Mouse (Mus musculus) ES-Bruce4 (cell line): ENCODE data around the gene Me1. TPM values are rescaled to one million over a fixed set of nuclear protein-coding genes. Genes with fewer than 3 reads are reported as not detected.

Experiments
- H3K27ac ChIP-seq: 2 replicates; pipeline ENCODE4 v1.5.1; 2012; ENCODE audit warnings: low read length, inconsistent platforms; ENCODE audit not compliant: insufficient read depth
- H3K27me3 ChIP-seq: 2 replicates; pipeline ENCODE4 v1.6.1; 2012; ENCODE audit warnings: mild to moderate bottlenecking, low read length, inconsistent platforms; ENCODE audit not compliant: control insufficient read depth, poor library complexity, insufficient read depth, severe bottlenecking
- H3K36me3 ChIP-seq: 2 replicates; pipeline ENCODE4 v1.6.1; 2012; ENCODE audit warnings: inconsistent platforms, mild to moderate bottlenecking, low read length, moderate library complexity; ENCODE audit not compliant: control insufficient read depth, poor library complexity, insufficient read depth, severe bottlenecking
- H3K4me1 ChIP-seq: one replicate; pipeline ENCODE4 v1.8.1; 2011; ENCODE audit warnings: low read length; ENCODE audit not compliant: control insufficient read depth, insufficient read depth
- H3K4me3 ChIP-seq: 2 replicates; pipeline ENCODE4 v1.5.1; 2011; ENCODE audit warnings: low read depth, mild to moderate bottlenecking, low read length
- H3K9ac ChIP-seq: 2 replicates; pipeline ENCODE4 v1.6.1; 2012; ENCODE audit warnings: low read depth, mild to moderate bottlenecking, inconsistent platforms; ENCODE audit not compliant: poor library complexity, severe bottlenecking
- H3K9me3 ChIP-seq: replicated peaks from 2 replicates; pipeline ENCODE4 v1.6.1; 2012; ENCODE audit warnings: mild to moderate bottlenecking, low read length, inconsistent platforms; ENCODE audit not compliant: control insufficient read depth, poor library complexity, insufficient read depth, severe bottlenecking
- CTCF ChIP-seq: IDR thresholded peaks from one replicate; pipeline ENCODE4 v1.8.1; 2011; ENCODE audit warnings: low read depth, low read length
- EP300 ChIP-seq: IDR thresholded peaks from 2 replicates; pipeline ENCODE4 v1.6.1; 2011; ENCODE audit warnings: low read depth, low read length; ENCODE audit not compliant: insufficient read depth
- POLR2A ChIP-seq: IDR thresholded peaks from one replicate; pipeline ENCODE4 v1.8.1; 2011; ENCODE audit warnings: low read length; ENCODE audit not compliant: insufficient read depth
- polyA plus RNA-seq: library from polyadenylated mRNA; stranded (reverse); fragments of >200 nt; gene quantifications from 2 replicates; pipeline ENCODE4 v1.2.4, GENCODE M21; 2011; ENCODE audit warnings: low read depth; ENCODE audit not compliant: missing spikeins, insufficient read depth, insufficient read length

Gene Me1
- polyA plus RNA-seq, 1 experiment: 25.2 TPM

DNA sequence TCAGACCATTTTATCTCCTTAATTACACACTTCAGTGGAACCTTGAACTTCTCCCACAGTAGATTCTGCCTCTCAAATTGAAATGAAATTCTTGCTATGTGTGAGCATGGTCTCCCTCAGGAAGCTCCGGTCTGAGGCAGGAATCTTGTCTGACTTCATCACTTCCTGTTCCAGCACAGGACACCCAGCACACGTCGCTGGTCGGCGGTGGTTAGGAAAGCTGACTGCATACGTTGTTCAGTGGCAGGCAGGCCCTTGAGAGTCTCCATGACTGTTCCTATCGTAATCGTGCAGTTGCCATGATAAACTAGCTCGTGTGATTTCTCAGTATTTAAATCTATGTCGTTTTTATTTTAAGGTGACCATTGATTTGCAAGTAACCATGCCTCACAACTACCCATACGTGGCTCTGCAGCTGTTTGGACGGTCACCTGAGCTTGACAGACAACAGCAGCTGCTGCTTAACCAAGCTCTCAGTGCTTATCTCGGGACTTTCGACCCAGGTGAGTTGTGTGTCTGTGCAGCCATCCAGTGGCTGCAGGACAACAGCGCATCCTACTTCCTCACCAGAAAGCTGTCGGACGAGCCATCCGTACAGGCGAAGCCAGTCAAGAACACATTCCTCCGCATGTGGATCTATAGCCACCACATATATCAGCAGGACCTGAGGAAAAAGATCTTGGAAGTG is 122.0 kb downstream of the Me1 start:
- no peak overlapping the region for H3K9ac ChIP-seq
- no peaks in the 10 kb centered on the region for H3K27me3 ChIP-seq
- no peaks in the 10 kb centered on the region for H3K4me1 ChIP-seq
- peaks cover 6% of the 10 kb centered on the region; the same call in 1 of the 2 replicates for H3K36me3 ChIP-seq
- H3K4me3 ChIP-seq: no peak overlapping the region
- no peaks in the 10 kb centered on the region for H3K9me3 ChIP-seq
- no peak overlapping the region for H3K27ac ChIP-seq
- TF ChIP-seq POLR2A: no peak
- peak; percentile 7 for TF ChIP-seq CTCF
- no peak for TF ChIP-seq EP300

DNA sequence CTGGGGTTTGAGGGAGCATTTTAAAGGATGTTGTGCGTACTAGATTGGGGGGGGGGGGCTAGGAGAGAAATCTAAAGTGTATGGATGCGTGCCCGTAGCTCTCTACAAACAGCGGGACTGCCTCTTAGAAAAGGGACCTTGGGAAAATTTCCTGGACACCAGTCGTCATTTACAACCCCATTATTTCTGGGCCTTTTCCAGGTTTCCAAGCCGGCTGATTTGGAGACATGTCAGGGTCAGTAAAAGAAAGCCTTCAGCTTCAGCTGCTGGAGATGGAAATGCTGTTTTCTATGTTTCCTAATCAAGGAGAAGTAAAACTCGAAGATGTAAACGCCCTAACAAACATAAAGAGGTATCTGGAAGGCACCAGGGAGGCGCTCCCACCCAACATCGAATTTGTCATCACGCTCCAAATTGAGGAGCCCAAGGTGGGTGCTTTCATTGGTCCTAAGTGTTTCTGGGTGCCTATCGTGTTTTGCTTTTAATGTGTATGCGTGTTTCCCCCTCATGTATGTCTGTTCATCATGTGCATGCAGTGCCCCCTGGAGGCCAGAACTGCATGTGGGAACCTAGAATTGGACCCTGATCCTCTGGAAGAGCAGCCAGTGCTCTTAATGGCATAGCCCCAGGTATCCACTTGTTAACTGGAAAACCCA is 123.0 kb downstream of the Me1 start:
- peak overlapping the region; percentile 94 for H3K4me3 ChIP-seq
- no peaks in the 10 kb centered on the region for H3K9me3 ChIP-seq
- H3K27ac ChIP-seq: no peak overlapping the region
- peak overlapping the region; percentile 63 for H3K9ac ChIP-seq
- TF ChIP-seq POLR2A: no peak
- peak; percentile 78 for TF ChIP-seq CTCF
- no peaks in the 10 kb centered on the region for H3K4me1 ChIP-seq
- H3K36me3 ChIP-seq: peaks cover 9% of the 10 kb centered on the region; the same call in 1 of the 2 replicates
- no peaks in the 10 kb centered on the region for H3K27me3 ChIP-seq

DNA sequence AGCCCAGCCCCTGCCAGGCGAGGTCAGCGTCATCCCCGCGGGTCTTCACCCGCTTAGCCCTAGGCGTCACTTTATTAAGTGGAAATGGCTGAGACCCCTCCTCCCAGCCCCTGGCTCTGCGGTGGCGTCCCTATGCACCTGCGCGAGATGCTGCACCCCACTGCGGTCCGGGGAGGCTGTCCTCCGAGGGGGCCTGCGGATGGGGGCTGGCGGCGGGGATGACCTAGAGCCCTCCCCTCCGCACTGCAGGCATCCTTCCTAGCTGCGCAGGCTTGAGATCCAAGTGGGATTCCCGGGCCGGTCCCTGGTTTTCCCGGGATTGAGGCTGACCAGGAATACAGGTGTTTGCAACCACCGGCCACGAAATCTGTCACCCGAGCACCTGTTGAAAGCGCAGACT is 123.6 kb downstream of the Me1 start:
- Histone ChIP-seq H3K4me3 (peak overlapping the region; percentile 94), H3K36me3 (peaks cover 11% of the 10 kb centered on the region; the same call in 1 of the 2 replicates), H3K27ac (no peak overlapping the region), H3K27me3 (no peaks in the 10 kb centered on the region), H3K9ac (peak overlapping the region; percentile 63), H3K4me1 (no peaks in the 10 kb centered on the region), H3K9me3 (no peaks in the 10 kb centered on the region)
- TF ChIP-seq EP300: no peak
- no peak for TF ChIP-seq CTCF
- TF ChIP-seq POLR2A: no peak

DNA sequence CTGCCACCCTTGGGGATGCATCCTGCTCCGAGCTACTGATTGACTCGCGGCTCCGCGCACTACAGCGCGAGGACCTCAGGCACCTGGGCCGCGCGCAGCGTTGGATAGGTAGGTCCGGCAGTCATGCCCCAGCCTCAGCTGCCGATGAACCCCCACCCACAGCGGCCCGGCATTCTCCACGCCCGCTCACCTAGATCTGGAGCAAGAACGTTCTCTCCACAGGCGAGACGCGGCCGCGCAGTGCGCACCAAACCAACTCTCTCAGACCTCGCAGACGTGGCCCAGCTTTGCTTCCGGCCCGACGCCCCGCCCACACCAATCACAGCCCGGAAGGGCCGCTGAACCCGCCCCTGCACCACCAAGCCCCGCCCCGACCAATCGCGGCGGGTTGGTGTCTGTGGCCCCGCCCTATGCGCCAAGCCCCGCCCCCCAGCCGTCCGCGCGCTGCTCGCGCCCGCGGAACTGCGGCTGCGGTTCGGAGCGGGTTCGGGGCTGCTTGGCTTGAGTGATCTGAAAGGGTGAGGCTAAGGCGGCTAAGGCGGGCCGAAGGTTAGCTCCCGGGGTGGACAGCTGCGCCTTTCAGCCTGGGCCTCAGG is 124.1 kb downstream of the Me1 start, which contains the start of the genes Pgm3 and Rwdd2a:
Pgm3 (minus strand) TSS at position 303 of the 596 bp plus-strand sequence.
Rwdd2a (plus strand) TSS at position 452 of the 596 bp plus-strand sequence.
- no peak for TF ChIP-seq EP300
- TF ChIP-seq POLR2A: peak; percentile 76
- Histone ChIP-seq H3K4me3 (peak within 1 kb of the TSS; percentile 94), H3K9me3 (no peaks in the 10 kb centered on the region), H3K27me3 (no peaks in the 10 kb centered on the region), H3K9ac (peak within 1 kb of the TSS; percentile 63), H3K36me3 (peaks cover 15% of the 10 kb centered on the region), H3K4me1 (no peaks in the 10 kb centered on the region), H3K27ac (no peak within 1 kb of the TSS)

DNA sequence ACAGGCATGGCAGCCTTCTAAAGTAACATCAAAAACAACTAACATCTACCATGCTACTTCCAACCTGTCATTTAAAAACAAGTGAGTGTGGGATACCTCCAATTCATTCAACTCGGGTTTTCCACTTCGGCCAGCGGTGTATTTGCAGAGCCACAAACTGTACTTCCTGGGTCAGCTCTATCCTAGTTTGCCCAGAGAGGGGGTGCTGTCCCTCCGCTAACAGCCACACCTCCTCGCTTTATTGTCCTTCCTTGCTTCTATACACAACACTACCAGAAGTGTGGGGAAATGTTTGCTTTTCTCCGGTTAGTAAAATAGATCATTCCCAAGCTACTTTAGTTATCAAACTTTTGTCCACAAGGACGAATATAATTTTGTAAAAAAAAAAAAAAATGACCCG is 124.8 kb downstream of the Me1 start:
- peak overlapping the region; percentile 68 for H3K4me3 ChIP-seq
- peak overlapping the region; percentile 63 for H3K9ac ChIP-seq
- H3K36me3 ChIP-seq: peaks cover 17% of the 10 kb centered on the region
- TF ChIP-seq EP300 (no peak), POLR2A (no peak), CTCF (no peak)
- no peaks in the 10 kb centered on the region for H3K4me1 ChIP-seq
- H3K27me3 ChIP-seq: no peaks in the 10 kb centered on the region
- H3K9me3 ChIP-seq: no peaks in the 10 kb centered on the region
- no peak overlapping the region for H3K27ac ChIP-seq
